Mouse (Mus musculus): ENCODE results near the gene Adam12. TPM values are rescaled to one million over a fixed set of nuclear protein-coding genes. Genes with fewer than 3 reads are reported as not detected.

The Adam12 gene
- polyA plus RNA-seq, 1 experiment, result 1.4 TPM

- DNase-seq, result peak in 1 of 2 experiments; percentile 22
- no peak overlapping the region for H3K4me3 ChIP-seq (replicated peaks; ENCODE audit: insufficient read depth, low read depth, low read length)
- 56% methylated on average over 9 of the region's 9 CpGs for WGBS
- TF ChIP-seq CTCF (IDR thresholded peaks at IDR 0.05; ENCODE audit: borderline replicate concordance, insufficient read depth, low read depth, low read length) (no peak), POLR2A (IDR thresholded peaks at IDR 0.05; ENCODE audit: borderline replicate concordance, insufficient read depth, low read length) (no peak)
- H3K4me1 ChIP-seq (ENCODE audit: control insufficient read depth, insufficient read depth, low read length), result no peaks in the 10 kb centered on the region
- no peak overlapping the region for H3K27ac ChIP-seq (ENCODE audit: insufficient read depth, low read length)
- H3K27me3 ChIP-seq (ENCODE audit: control insufficient read depth, insufficient read depth, low read length), result no peaks in the 10 kb centered on the region; the same call in 1 of the 2 replicates
Measured at GRCm38 (mm10) chr7:133954111-133955091, 277.5 kb downstream of the Adam12 start.

GRCm38 (mm10) chr7:133951777-133952545 lies 280.0 kb downstream of the Adam12 start:
- no peak for DNase-seq
- Histone ChIP-seq H3K27ac (ENCODE audit: insufficient read depth, low read length) (no peak overlapping the region), H3K4me3 (replicated peaks; ENCODE audit: insufficient read depth, low read depth, low read length) (no peak overlapping the region), H3K4me1 (ENCODE audit: control insufficient read depth, insufficient read depth, low read length) (no peaks in the 10 kb centered on the region), H3K27me3 (ENCODE audit: control insufficient read depth, insufficient read depth, low read length) (no peaks in the 10 kb centered on the region; the same call in 1 of the 2 replicates)
- TF ChIP-seq CTCF (IDR thresholded peaks at IDR 0.05; ENCODE audit: borderline replicate concordance, insufficient read depth, low read depth, low read length), result no peak
- TF ChIP-seq POLR2A (IDR thresholded peaks at IDR 0.05; ENCODE audit: borderline replicate concordance, insufficient read depth, low read length), result no peak
- WGBS, result 72% methylated on average over 14 of the region's 14 CpGs

GRCm38 (mm10) chr7:133947360-133947759 lies 284.6 kb downstream of the Adam12 start:
- TF ChIP-seq POLR2A (IDR thresholded peaks at IDR 0.05; ENCODE audit: borderline replicate concordance, insufficient read depth, low read length) (no peak), CTCF (IDR thresholded peaks at IDR 0.05; ENCODE audit: borderline replicate concordance, insufficient read depth, low read depth, low read length) (no peak)
- H3K4me1 ChIP-seq (ENCODE audit: control insufficient read depth, insufficient read depth, low read length), result no peaks in the 10 kb centered on the region
- no peaks in the 10 kb centered on the region for H3K27me3 ChIP-seq (ENCODE audit: control insufficient read depth, insufficient read depth, low read length)
- no peak overlapping the region for H3K27ac ChIP-seq (ENCODE audit: insufficient read depth, low read length)
- WGBS, result 87% methylated on average over 2 of the region's 2 CpGs
- DNase-seq, result no peak
- H3K4me3 ChIP-seq (replicated peaks; ENCODE audit: insufficient read depth, low read depth, low read length), result no peak overlapping the region

GRCm38 (mm10) chr7:133946757-133947345 lies 285.1 kb downstream of the Adam12 start:
- 62% methylated on average over 2 of the region's 2 CpGs for WGBS
- Histone ChIP-seq H3K4me1 (ENCODE audit: control insufficient read depth, insufficient read depth, low read length) (no peaks in the 10 kb centered on the region), H3K27ac (ENCODE audit: insufficient read depth, low read length) (no peak overlapping the region), H3K27me3 (ENCODE audit: control insufficient read depth, insufficient read depth, low read length) (no peaks in the 10 kb centered on the region), H3K4me3 (replicated peaks; ENCODE audit: insufficient read depth, low read depth, low read length) (no peak overlapping the region)
- TF ChIP-seq POLR2A (IDR thresholded peaks at IDR 0.05; ENCODE audit: borderline replicate concordance, insufficient read depth, low read length), result no peak
- no peak for TF ChIP-seq CTCF (IDR thresholded peaks at IDR 0.05; ENCODE audit: borderline replicate concordance, insufficient read depth, low read depth, low read length)
- no peak for DNase-seq

- H3K27ac ChIP-seq (ENCODE audit: insufficient read depth, low read length), result no peak overlapping the region
- H3K4me1 ChIP-seq (ENCODE audit: control insufficient read depth, insufficient read depth, low read length), result no peaks in the 10 kb centered on the region
- 85% methylated on average over 4 of the region's 4 CpGs for whole genome bisulfite sequencing
- DNase-seq, result no peak
- H3K4me3 ChIP-seq (replicated peaks; ENCODE audit: insufficient read depth, low read depth, low read length), result no peak overlapping the region
- TF ChIP-seq CTCF (IDR thresholded peaks at IDR 0.05; ENCODE audit: borderline replicate concordance, insufficient read depth, low read depth, low read length) (no peak), POLR2A (IDR thresholded peaks at IDR 0.05; ENCODE audit: borderline replicate concordance, insufficient read depth, low read length) (no peak)
- H3K27me3 ChIP-seq (ENCODE audit: control insufficient read depth, insufficient read depth, low read length), result no peaks in the 10 kb centered on the region
Measured at GRCm38 (mm10) chr7:133946113-133946512, 285.8 kb downstream of the Adam12 start.

- Histone ChIP-seq H3K4me1 (ENCODE audit: control insufficient read depth, insufficient read depth, low read length) (no peaks in the 10 kb centered on the region), H3K27ac (ENCODE audit: insufficient read depth, low read length) (no peak overlapping the region), H3K4me3 (replicated peaks; ENCODE audit: insufficient read depth, low read depth, low read length) (no peak overlapping the region), H3K27me3 (ENCODE audit: control insufficient read depth, insufficient read depth, low read length) (no peaks in the 10 kb centered on the region)
- TF ChIP-seq POLR2A (IDR thresholded peaks at IDR 0.05; ENCODE audit: borderline replicate concordance, insufficient read depth, low read length) (no peak), CTCF (IDR thresholded peaks at IDR 0.05; ENCODE audit: borderline replicate concordance, insufficient read depth, low read depth, low read length) (no peak)
- 91% methylated on average over 4 of the region's 4 CpGs for WGBS
- no peak for DNase-seq
Measured at GRCm38 (mm10) chr7:133940405-133940804, 291.5 kb downstream of the Adam12 start.

- WGBS, result 83% methylated on average over 3 of the region's 3 CpGs
Measured at GRCm38 (mm10) chr7:133937473-133937872, 294.5 kb downstream of the Adam12 start.

More at GRCm38 (mm10) chr7:133937473-133937872, 294.5 kb downstream of the Adam12 start:
- DNase-seq, result no peak
- Histone ChIP-seq H3K4me1 (ENCODE audit: control insufficient read depth, insufficient read depth, low read length) (no peaks in the 10 kb centered on the region), H3K4me3 (replicated peaks; ENCODE audit: insufficient read depth, low read depth, low read length) (no peak overlapping the region), H3K27ac (ENCODE audit: insufficient read depth, low read length) (no peak overlapping the region), H3K27me3 (ENCODE audit: control insufficient read depth, insufficient read depth, low read length) (no peaks in the 10 kb centered on the region)
- TF ChIP-seq POLR2A (IDR thresholded peaks at IDR 0.05; ENCODE audit: borderline replicate concordance, insufficient read depth, low read length) (no peak), CTCF (IDR thresholded peaks at IDR 0.05; ENCODE audit: borderline replicate concordance, insufficient read depth, low read depth, low read length) (no peak)

Measured in cerebellum, adult 2 months (tissue).